Mouse (Mus musculus) ES-E14 (cell line): ENCODE results near the gene Gm4756. TPM values are rescaled to one million over a fixed set of nuclear protein-coding genes. Genes with fewer than 3 reads are reported as not detected.
A peak's percentile ranks its signal among the peaks of the same experiment; 100 is the strongest.

ENCODE experiments used
- DNase-seq: peaks from one replicate; pipeline ENCODE4 v3.0.0-alpha.2; 2013; ENCODE audit warnings: low read depth, low spot score
- H3K27ac ChIP-seq: 2 replicates; pipeline ENCODE4 v1.5.1; 2012; ENCODE audit warnings: low read depth, mild to moderate bottlenecking, low read length, moderate library complexity, mixed read lengths; ENCODE audit not compliant: poor library complexity, insufficient read depth, severe bottlenecking
- H3K36me3 ChIP-seq: 2 replicates; pipeline ENCODE4 v1.6.1; 2012; ENCODE audit warnings: mild to moderate bottlenecking, low read length, moderate library complexity, mixed read lengths; ENCODE audit not compliant: control insufficient read depth, poor library complexity, insufficient read depth, severe bottlenecking
- H3K4me1 ChIP-seq, 2 experiments: fragments of 150-350 bp in 1 of 2; sonication (generic) in 1 of 2; 2 replicates each; pipeline ENCODE4 v1.6.1; 2012; ENCODE audit warnings: low read length in 2 of 2, mild to moderate bottlenecking in 1 of 2, mixed read lengths in 1 of 2; ENCODE audit not compliant: control insufficient read depth in 2 of 2, insufficient read depth in 2 of 2, poor library complexity in 1 of 2
- H3K4me3 ChIP-seq, 2 experiments: fragments of 150-350 bp in 1 of 2; sonication (generic) in 1 of 2; 2 replicates each; pipeline ENCODE4 v1.5.1; 2012; ENCODE audit warnings: low read length in 2 of 2, low read depth in 1 of 2, mild to moderate bottlenecking in 1 of 2, mixed read lengths in 1 of 2; ENCODE audit not compliant: insufficient read depth in 1 of 2, poor library complexity in 1 of 2, severe bottlenecking in 1 of 2
- H3K9ac ChIP-seq: 2 replicates; pipeline ENCODE4 v1.6.1; 2012; ENCODE audit warnings: low read depth, mild to moderate bottlenecking, low read length, mixed read lengths; ENCODE audit not compliant: poor library complexity, insufficient read depth, severe bottlenecking
- H3K9me3 ChIP-seq: fragments of 150-350 bp; sonication (generic); 2 replicates; pipeline ENCODE4 v1.6.1; 2012; ENCODE audit warnings: low read depth, mild to moderate bottlenecking, low read length; ENCODE audit not compliant: control insufficient read depth, insufficient read depth
- CHD2 ChIP-seq: IDR thresholded peaks from 2 replicates; pipeline ENCODE4 v1.6.1; 2014; ENCODE audit warnings: mild to moderate bottlenecking, low read depth, low read length, inconsistent platforms
- HCFC1 ChIP-seq: IDR thresholded peaks from 2 replicates; pipeline ENCODE4 v1.6.1; 2012; ENCODE audit warnings: low read length, inconsistent platforms, borderline replicate concordance; ENCODE audit not compliant: insufficient read depth
- MAFK ChIP-seq: IDR thresholded peaks from 2 replicates; pipeline ENCODE4 v1.6.1; 2014; ENCODE audit warnings: mild to moderate bottlenecking, low read depth, low read length, inconsistent platforms; ENCODE audit not compliant: insufficient read depth
- ZC3H11A ChIP-seq: IDR thresholded peaks from 2 replicates; pipeline ENCODE4 v1.6.1; 2012; ENCODE audit warnings: low read depth, mild to moderate bottlenecking, inconsistent platforms, low read length, borderline replicate concordance
- ZNF384 ChIP-seq: IDR thresholded peaks from 2 replicates; pipeline ENCODE4 v1.6.1; 2012; ENCODE audit warnings: low read depth, low read length, inconsistent platforms
- in situ Hi-C, 2 experiments: fragments of 600-800 bp; cut with MboI; formaldehyde crosslinking; loops; one replicate each; pipeline ENCODE4 v1.15.1; 2025; ENCODE audit warnings: low sequenced_read_pairs in 2 of 2, inconsistent platforms in 1 of 2; ENCODE audit not compliant: unreplicated experiment in 2 of 2
- total RNA-seq: library from RNA; depleted of rRNA; stranded (reverse); fragments of 300-350 nt; gene quantifications from 2 replicates; pipeline ENCODE4 v1.2.3, GENCODE M21; 2012

Gm4756 gene
- total RNA-seq, 1 experiment = 0.67 TPM

GRCm38 (mm10) chr12:72594001-72594400 lies 55.5 kb downstream of the Gm4756 start:
- TF ChIP-seq MAFK (0 out of 2 replicates have a peak, but pooled peaks have one; percentile 4), ZC3H11A (no peak)
- in situ Hi-C loops = no loop called here
- H3K4me1 ChIP-seq = peaks cover 2 to 4% of the 10 kb centered on the region in 2 experiments; a peak in 2 of 4 replicates
- peak overlapping the region in 1 of 2 experiments; percentile 2; a peak in 1 of 4 replicates for H3K4me3 ChIP-seq
- DNase-seq = peak; percentile 21
- H3K27ac ChIP-seq = no peak overlapping the region
- no peaks in the 10 kb centered on the region for H3K36me3 ChIP-seq
- no peaks in the 10 kb centered on the region for H3K9me3 ChIP-seq
- no peak overlapping the region for H3K9ac ChIP-seq

- in situ Hi-C loops = no loop called here
- H3K9ac ChIP-seq = no peak overlapping the region
These were observed 56.5 kb downstream of the Gm4756 start for GRCm38 (mm10) chr12:72592991-72593390.

GRCm38 (mm10) chr12:72585339-72585738 lies 64.1 kb downstream of the Gm4756 start:
- no peak overlapping the region for H3K4me3 ChIP-seq

More at GRCm38 (mm10) chr12:72592991-72593390, 56.5 kb downstream of the Gm4756 start:
- Histone ChIP-seq H3K36me3 (no peaks in the 10 kb centered on the region), H3K4me1 (peaks cover 2 to 4% of the 10 kb centered on the region in 2 experiments; a peak in 2 of 4 replicates), H3K27ac (no peak overlapping the region), H3K4me3 (no peak overlapping the region), H3K9me3 (no peaks in the 10 kb centered on the region)
- TF ChIP-seq HCFC1 (no peak), CHD2 (no peak), ZNF384 (no peak), ZC3H11A (no peak), MAFK (no peak)
- no peak for DNase-seq

GRCm38 (mm10) chr12:72583099-72583498 lies 66.4 kb downstream of the Gm4756 start:
- TF ChIP-seq CHD2 (no peak), MAFK (no peak), ZNF384 (no peak), ZC3H11A (no peak), HCFC1 (no peak)
- no peak overlapping the region for H3K27ac ChIP-seq
- in situ Hi-C loops = no loop called here
- H3K4me3 ChIP-seq = no peak overlapping the region
- H3K4me1 ChIP-seq = no peaks in the 10 kb centered on the region
- no peak overlapping the region for H3K9ac ChIP-seq
- no peaks in the 10 kb centered on the region for H3K36me3 ChIP-seq
- H3K9me3 ChIP-seq = 0 out of 2 replicates have a peak, but pooled peaks cover 2% of the 10 kb centered on the region
- DNase-seq = no peak

More at GRCm38 (mm10) chr12:72585339-72585738, 64.1 kb downstream of the Gm4756 start:
- Histone ChIP-seq H3K9ac (no peak overlapping the region), H3K4me1 (no peaks in the 10 kb centered on the region), H3K9me3 (0 out of 2 replicates have a peak, but pooled peaks cover 2% of the 10 kb centered on the region), H3K36me3 (no peaks in the 10 kb centered on the region), H3K27ac (no peak overlapping the region)
- no peak for DNase-seq
- no peak for TF ChIP-seq MAFK
- no peak for TF ChIP-seq CHD2
- no peak for TF ChIP-seq ZC3H11A
- TF ChIP-seq ZNF384 = no peak
- TF ChIP-seq HCFC1 = no peak
- in situ Hi-C loops = no loop called here

GRCm38 (mm10) chr12:72582021-72582420 lies 67.4 kb downstream of the Gm4756 start:
- no peak for TF ChIP-seq ZC3H11A
- in situ Hi-C loops = no loop called here
- Histone ChIP-seq H3K4me3 (no peak overlapping the region), H3K27ac (no peak overlapping the region; the same call in 1 of the 2 replicates), H3K4me1 (no peaks in the 10 kb centered on the region), H3K36me3 (no peaks in the 10 kb centered on the region), H3K9ac (no peak overlapping the region), H3K9me3 (0 out of 2 replicates have a peak, but pooled peaks cover 2% of the 10 kb centered on the region)
- DNase-seq = no peak
